Mouse (Mus musculus) heart, postnatal 0 days (tissue): ENCODE measurements around the gene Fam111a. TPM values are rescaled to one million over a fixed set of nuclear protein-coding genes. Genes with fewer than 3 reads are reported as not detected.

ENCODE experiments used
- ATAC-seq: fragments of 200-750 bp; cut with Nextera tagmentation; 2 replicates; pipeline ENCODE4 v1.8.0; 2017; ENCODE audit warnings: low read depth, moderate number of reproducible peaks, moderate library complexity; ENCODE audit not compliant: insufficient read depth
- DNase-seq: peaks from one replicate; pipeline ENCODE4 v3.0.0-alpha.2; 2016; ENCODE audit warnings: low spot score
- H3K27ac ChIP-seq: fragments of 300-500 bp; sonication (generic); 2 replicates; pipeline ENCODE4 v1.5.1; 2014; ENCODE audit warnings: low read depth, mild to moderate bottlenecking
- H3K27me3 ChIP-seq: fragments of 300-500 bp; sonication (generic); 2 replicates; pipeline ENCODE4 v1.6.1; 2014; ENCODE audit warnings: low read length, mixed read lengths; ENCODE audit not compliant: control insufficient read depth, insufficient read depth
- H3K36me3 ChIP-seq: fragments of 300-500 bp; sonication (generic); replicated peaks from 2 replicates; pipeline ENCODE4 v1.6.1; 2014; ENCODE audit warnings: low read length, mixed read lengths; ENCODE audit not compliant: control insufficient read depth, insufficient read depth
- H3K4me1 ChIP-seq: fragments of 300-500 bp; sonication (generic); 2 replicates; pipeline ENCODE4 v1.6.1; 2014; ENCODE audit warnings: antibody characterized with exemption; ENCODE audit not compliant: control insufficient read depth, insufficient read depth
- H3K4me2 ChIP-seq: fragments of 300-500 bp; sonication (generic); 2 replicates; pipeline ENCODE4 v1.6.1; 2014; ENCODE audit warnings: low read depth, mild to moderate bottlenecking, low read length, moderate library complexity
- H3K4me3 ChIP-seq: fragments of 300-500 bp; sonication (generic); 2 replicates; pipeline ENCODE4 v1.5.1; 2014; ENCODE audit warnings: low read depth, low read length
- H3K9ac ChIP-seq: fragments of 300-500 bp; sonication (generic); replicated peaks from 2 replicates; pipeline ENCODE4 v1.6.1; 2014; ENCODE audit warnings: low read depth, low read length, mixed read lengths
- H3K9me3 ChIP-seq: fragments of 300-500 bp; sonication (generic); replicated peaks from 2 replicates; pipeline ENCODE4 v1.6.1; 2016; ENCODE audit warnings: low read length; ENCODE audit not compliant: control insufficient read depth
- CTCF ChIP-seq: IDR thresholded peaks from 2 replicates; pipeline ENCODE4 v1.5.1; 2016; ENCODE audit warnings: antibody characterized with exemption, control low read depth, low read depth
- EP300 ChIP-seq: IDR thresholded peaks from 2 replicates; pipeline ENCODE4 v1.6.1; 2016; ENCODE audit warnings: antibody characterized with exemption, low read depth
- WGBS: fragments of 180-500 bp; shearing (Covaris S2); extraction: QIAGEN DNeasy Blood & Tissue Kit; methylation state at CpG from one replicate; pipeline ENCODE4 v1.1.7; 2014; 5-methylcytosine and 5-hydroxymethylcytosine counted together
- polyA plus RNA-seq: library from polyadenylated mRNA; unstranded; fragments of >200 nt; fragmentation: Nextera tagmentation; extraction: Ambion mirVana; gene quantifications from 2 replicates; pipeline ENCODE4 v1.2.1, GENCODE M21; 2015
- total RNA-seq: library from RNA; depleted of rRNA; stranded (reverse); fragments of >200 nt; gene quantifications from 2 replicates; pipeline ENCODE4 v1.2.3, GENCODE M21; 2014; ENCODE audit warnings: low replicate concordance

The Fam111a gene
- total and polyA plus RNA-seq, 2 experiments from 2014 or later, result 6.6 to 8.4 TPM

GRCm38 (mm10) chr19:12585310-12585709 is 39.8 kb downstream of the Fam111a start:
- H3K4me3 ChIP-seq, result no peak overlapping the region
- 52% methylated on average over 4 of the region's 4 CpGs for WGBS
- no peak for ATAC-seq
- TF ChIP-seq EP300 (no peak), CTCF (no peak)
- H3K4me1 ChIP-seq, result no peaks in the 10 kb centered on the region
- H3K9me3 ChIP-seq, result no peaks in the 10 kb centered on the region
- H3K9ac ChIP-seq, result no peak overlapping the region
- H3K4me2 ChIP-seq, result no peak overlapping the region
- DNase-seq, result no peak
- no peaks in the 10 kb centered on the region for H3K36me3 ChIP-seq
- peak overlapping the region; percentile 57; the same call in 1 of the 2 replicates for H3K27ac ChIP-seq
- H3K27me3 ChIP-seq, result no peaks in the 10 kb centered on the region

DNA sequence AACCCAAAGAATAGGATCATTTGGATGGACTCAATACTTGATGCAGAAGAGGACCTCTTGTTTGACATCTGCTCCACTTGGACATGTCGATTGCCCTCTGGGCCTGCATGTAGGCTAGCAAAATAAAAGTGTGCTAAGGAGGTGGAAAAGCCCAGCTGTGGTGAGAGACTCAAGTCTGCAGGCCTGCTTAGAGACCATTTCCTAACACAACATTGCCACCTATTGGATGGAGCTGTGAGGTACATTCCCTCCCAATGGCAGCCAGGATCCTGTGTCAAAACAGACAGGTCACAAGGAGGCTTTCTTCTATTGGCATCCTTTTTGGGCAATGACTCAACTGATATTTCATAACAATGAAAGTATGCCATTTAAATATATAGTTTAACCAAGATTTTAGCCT is 46.4 kb downstream of the Fam111a start:
- Histone ChIP-seq H3K4me3 (no peak overlapping the region), H3K4me1 (0 out of 2 replicates have a peak, but pooled peaks cover 3% of the 10 kb centered on the region), H3K27me3 (0 out of 2 replicates have a peak, but pooled peaks cover 4% of the 10 kb centered on the region), H3K9me3 (no peaks in the 10 kb centered on the region), H3K27ac (no peak overlapping the region), H3K9ac (no peak overlapping the region), H3K4me2 (no peak overlapping the region), H3K36me3 (no peaks in the 10 kb centered on the region)
- 0% methylated on average over 1 of the region's 1 CpGs for WGBS
- DNase-seq (peak; percentile 74), ATAC-seq (peak; percentile 56)
- peak; percentile 89 for TF ChIP-seq CTCF
- TF ChIP-seq EP300, result no peak

- Histone ChIP-seq H3K36me3 (no peaks in the 10 kb centered on the region), H3K4me3 (peak overlapping the region; percentile 71; the same call in 1 of the 2 replicates), H3K9me3 (no peaks in the 10 kb centered on the region), H3K27ac (no peak overlapping the region), H3K9ac (no peak overlapping the region), H3K27me3 (0 out of 2 replicates have a peak, but pooled peaks cover 4% of the 10 kb centered on the region), H3K4me1 (0 out of 2 replicates have a peak, but pooled peaks cover 3% of the 10 kb centered on the region), H3K4me2 (peak overlapping the region; percentile 100; the same call in 1 of the 2 replicates)
- no peak for DNase-seq
- no peak for TF ChIP-seq EP300
- TF ChIP-seq CTCF, result no peak
- WGBS, result 46% methylated on average over 2 of the region's 2 CpGs
- no peak for ATAC-seq
Measured at GRCm38 (mm10) chr19:12595135-12595529, 49.6 kb downstream of the Fam111a start.

GRCm38 (mm10) chr19:12595530-12596289 is 50.2 kb downstream of the Fam111a start:
- H3K9me3 ChIP-seq, result no peaks in the 10 kb centered on the region
- H3K36me3 ChIP-seq, result no peaks in the 10 kb centered on the region
- H3K4me3 ChIP-seq, result peak overlapping the region; percentile 71
- ATAC-seq (peak; percentile 86), DNase-seq (peak; percentile 58)
- under 1% methylated on average over 46 of the region's 49 CpGs for WGBS
- peak; percentile 47; the same call in 1 of the 2 replicates for TF ChIP-seq CTCF
- TF ChIP-seq EP300, result no peak
- H3K4me1 ChIP-seq, result 0 out of 2 replicates have a peak, but pooled peaks cover 3% of the 10 kb centered on the region
- H3K27me3 ChIP-seq, result 0 out of 2 replicates have a peak, but pooled peaks cover 4% of the 10 kb centered on the region
- peak overlapping the region; percentile 54 for H3K9ac ChIP-seq
- peak overlapping the region; percentile 53 for H3K27ac ChIP-seq
- peak overlapping the region; percentile 100 for H3K4me2 ChIP-seq

- ATAC-seq, result peak; percentile 31; the same call in 1 of the 2 replicates
- Histone ChIP-seq H3K36me3 (no peaks in the 10 kb centered on the region), H3K27ac (no peak overlapping the region)
Measured at GRCm38 (mm10) chr19:12596290-12597072, 50.9 kb downstream of the Fam111a start.

More at GRCm38 (mm10) chr19:12596290-12597072, 50.9 kb downstream of the Fam111a start:
- 0 out of 2 replicates have a peak, but pooled peaks cover 3% of the 10 kb centered on the region for H3K4me1 ChIP-seq
- TF ChIP-seq CTCF, result no peak
- no peak for TF ChIP-seq EP300
- no peaks in the 10 kb centered on the region for H3K9me3 ChIP-seq
- no peak for DNase-seq
- peak overlapping the region; percentile 71 for H3K4me3 ChIP-seq
- 0 out of 2 replicates have a peak, but pooled peaks cover 4% of the 10 kb centered on the region for H3K27me3 ChIP-seq
- peak overlapping the region; percentile 100 for H3K4me2 ChIP-seq
- 17% methylated on average over 23 of the region's 23 CpGs for WGBS
- H3K9ac ChIP-seq, result peak overlapping the region; percentile 54
